Mouse (Mus musculus) fibroblast of lung, adult 2 months (primary cell): Measurements from ENCODE around the gene Agpat3.

Source experiments
- DNase-seq: peaks from one replicate; pipeline ENCODE4 v3.0.0-alpha.2; 2011; ENCODE audit warnings: low read depth

The Agpat3 gene

GRCm38 (mm10) chr10:78258142-78258675, 94.1 kb downstream of the Agpat3 start:
- no peak for DNase-seq

GRCm38 (mm10) chr10:78255646-78256059, 96.6 kb downstream of the Agpat3 start:
- peak; percentile 69 for DNase-seq

- DNase-seq: no peak
Observed at GRCm38 (mm10) chr10:78247206-78247605, 105.1 kb downstream of the Agpat3 start.

GRCm38 (mm10) chr10:78246725-78247124, 105.6 kb downstream of the Agpat3 start:
- no peak for DNase-seq

- DNase-seq: no peak
Observed at GRCm38 (mm10) chr10:78245225-78245547, 107.1 kb downstream of the Agpat3 start.

GRCm38 (mm10) chr10:78244438-78245224, 107.7 kb downstream of the Agpat3 start, which contains the start of gene Trappc10:
Gene Trappc10, minus strand, starts transcription at chr10:78244641.
- DNase-seq: peak; percentile 44

GRCm38 (mm10) chr10:78244058-78244437, 108.2 kb downstream of the Agpat3 start:
- DNase-seq: no peak

GRCm38 (mm10) chr10:78238926-78239325, 113.4 kb downstream of the Agpat3 start:
- DNase-seq: no peak

- no peak for DNase-seq
Observed at GRCm38 (mm10) chr10:78238297-78238696, 114.0 kb downstream of the Agpat3 start.

GRCm38 (mm10) chr10:78237809-78238208, 114.5 kb downstream of the Agpat3 start:
- DNase-seq: no peak

GRCm38 (mm10) chr10:78236885-78237629, 115.2 kb downstream of the Agpat3 start:
- DNase-seq: no peak

- DNase-seq: no peak
Observed at GRCm38 (mm10) chr10:78233756-78234155, 118.5 kb downstream of the Agpat3 start.

GRCm38 (mm10) chr10:78233161-78233560, 119.1 kb downstream of the Agpat3 start:
- no peak for DNase-seq

- DNase-seq: no peak
Observed at GRCm38 (mm10) chr10:78232301-78232980, 119.8 kb downstream of the Agpat3 start.

- no peak for DNase-seq
Observed at GRCm38 (mm10) chr10:78228560-78228928, 123.7 kb downstream of the Agpat3 start.

- DNase-seq: no peak
Observed at GRCm38 (mm10) chr10:78227875-78228559, 124.3 kb downstream of the Agpat3 start.

- no peak for DNase-seq
Observed at GRCm38 (mm10) chr10:78224136-78224535, 128.2 kb downstream of the Agpat3 start.

GRCm38 (mm10) chr10:78222908-78223307, 129.4 kb downstream of the Agpat3 start:
- DNase-seq: no peak

GRCm38 (mm10) chr10:78221315-78221714, 131.0 kb downstream of the Agpat3 start:
- DNase-seq: no peak

- no peak for DNase-seq
Observed at GRCm38 (mm10) chr10:78219528-78219927, 132.8 kb downstream of the Agpat3 start.
